Mouse (Mus musculus) embryonic facial prominence, embryonic 15.5 days (tissue): ENCODE results near the gene Ggt7. TPM values are rescaled to one million over a fixed set of nuclear protein-coding genes. Genes with fewer than 3 reads are reported as not detected.

Experiments
- ATAC-seq: fragments of 200-750 bp; cut with Nextera tagmentation; 2 replicates; pipeline ENCODE4 v1.8.0; 2017; ENCODE audit warnings: low read depth, moderate TSS enrichment; ENCODE audit not compliant: insufficient number of reproducible peaks, low FRiP score, low TSS enrichment
- H3K27ac ChIP-seq: fragments of 300-500 bp; sonication (generic); replicated peaks from 2 replicates; pipeline ENCODE4 v1.5.1; 2015; ENCODE audit warnings: mild to moderate bottlenecking, inconsistent platforms
- H3K27me3 ChIP-seq: fragments of 300-500 bp; sonication (generic); 2 replicates; pipeline ENCODE4 v1.6.1; 2015; ENCODE audit warnings: inconsistent platforms
- H3K36me3 ChIP-seq: fragments of 300-500 bp; sonication (generic); 2 replicates; pipeline ENCODE4 v1.6.1; 2015; ENCODE audit warnings: mild to moderate bottlenecking, inconsistent platforms
- H3K4me1 ChIP-seq: fragments of 300-500 bp; sonication (generic); 2 replicates; pipeline ENCODE4 v1.6.1; 2015; ENCODE audit warnings: inconsistent platforms
- H3K4me2 ChIP-seq: fragments of 300-500 bp; sonication (generic); replicated peaks from 2 replicates; pipeline ENCODE4 v1.6.1; 2015; ENCODE audit warnings: mild to moderate bottlenecking, inconsistent platforms
- H3K4me3 ChIP-seq: fragments of 300-500 bp; sonication (generic); replicated peaks from 2 replicates; pipeline ENCODE4 v1.5.1; 2015; ENCODE audit warnings: mild to moderate bottlenecking, inconsistent platforms
- H3K9ac ChIP-seq: fragments of 300-500 bp; sonication (generic); 2 replicates; pipeline ENCODE4 v1.6.1; 2015; ENCODE audit warnings: inconsistent platforms
- H3K9me3 ChIP-seq: fragments of 300-500 bp; sonication (generic); replicated peaks from 2 replicates; pipeline ENCODE4 v1.6.1; 2016; ENCODE audit warnings: inconsistent platforms
- WGBS: fragments of 180-500 bp; shearing (Covaris S2); methylation state at CpG from one replicate; pipeline ENCODE4 v1.1.7; 2015; 5-methylcytosine and 5-hydroxymethylcytosine counted together
- polyA plus RNA-seq: library from polyadenylated mRNA; unstranded; fragments of >200 nt; fragmentation: Nextera tagmentation; extraction: Ambion mirVana; gene quantifications from 2 replicates; pipeline ENCODE4 v1.2.1, GENCODE M21; 2015

The Ggt7 gene
- polyA plus RNA-seq, 1 experiment from 2014 or later: 17.8 TPM

DNA sequence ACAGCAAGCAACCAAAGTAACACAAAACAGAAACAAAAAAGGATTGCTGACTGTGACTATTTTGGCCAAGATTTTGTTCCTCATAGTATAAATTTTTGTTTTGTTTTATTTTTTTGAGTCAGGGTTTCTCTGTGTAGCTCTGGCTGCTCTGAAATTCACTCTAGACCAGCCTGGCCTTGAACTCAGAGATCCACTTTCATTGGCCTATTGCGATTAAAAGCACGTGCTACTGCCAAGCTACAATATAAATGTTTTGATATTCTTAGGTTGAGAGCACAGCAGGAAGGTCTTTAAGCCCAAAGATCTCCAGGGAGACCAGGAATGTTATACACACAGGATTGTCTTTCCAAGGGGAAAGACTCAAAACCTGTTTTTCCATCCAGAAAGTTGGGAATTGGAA lies 74.6 kb downstream of the Ggt7 start:
- no peak overlapping the region for H3K9ac ChIP-seq
- H3K9me3 ChIP-seq: no peaks in the 10 kb centered on the region
- H3K4me1 ChIP-seq: no peaks in the 10 kb centered on the region
- H3K4me3 ChIP-seq: no peak overlapping the region
- H3K27me3 ChIP-seq: no peaks in the 10 kb centered on the region
- H3K4me2 ChIP-seq: no peak overlapping the region
- ATAC-seq: no peak
- 54% methylated on average over 2 of the region's 2 CpGs for WGBS
- no peaks in the 10 kb centered on the region for H3K36me3 ChIP-seq
- peak overlapping the region; percentile 44; the same call in 1 of the 2 replicates for H3K27ac ChIP-seq

DNA sequence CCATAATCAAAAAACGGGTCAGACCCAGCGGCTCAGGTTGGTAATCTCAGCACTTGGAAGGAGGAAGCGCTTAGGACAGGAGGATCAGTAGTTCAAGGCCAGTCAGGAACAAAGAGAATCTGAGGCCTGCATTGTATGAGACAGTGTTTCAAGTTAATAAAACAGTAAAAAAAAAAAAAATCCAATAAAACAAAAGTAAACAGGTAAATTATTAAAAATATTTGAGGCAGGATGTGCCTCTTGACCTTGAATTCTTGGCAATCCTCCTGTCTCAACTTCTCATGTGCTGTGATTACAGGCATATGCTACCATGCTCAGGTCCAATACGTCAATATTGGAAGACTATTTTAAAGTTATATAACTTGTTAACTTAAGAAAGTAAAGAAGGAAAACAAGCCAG lies 75.1 kb downstream of the Ggt7 start:
- ATAC-seq: no peak
- WGBS: 75% methylated on average over 4 of the region's 4 CpGs
- H3K4me3 ChIP-seq: no peak overlapping the region
- H3K36me3 ChIP-seq: no peaks in the 10 kb centered on the region
- H3K9ac ChIP-seq: no peak overlapping the region
- H3K4me2 ChIP-seq: no peak overlapping the region
- no peaks in the 10 kb centered on the region for H3K27me3 ChIP-seq
- no peaks in the 10 kb centered on the region for H3K4me1 ChIP-seq
- no peaks in the 10 kb centered on the region for H3K9me3 ChIP-seq
- H3K27ac ChIP-seq: no peak overlapping the region

Other genes starting within 250 kb of the Ggt7 start
- 270 and 276 TPM in 2 replicates for gene Map1lc3a, start 241.9 kb downstream of the Ggt7 start, polyA plus RNA-seq
- gene Pigu, start 160.8 kb downstream of the Ggt7 start, polyA plus RNA-seq: 40.6 and 44.9 TPM in 2 replicates
- 22.8 and 26.0 TPM in 2 replicates for gene Trp53inp2, start 137.2 kb downstream of the Ggt7 start, polyA plus RNA-seq
- gene Ncoa6, start 44.3 kb downstream of the Ggt7 start, polyA plus RNA-seq: 16.9 and 19.9 TPM in 2 replicates
- gene Acss2, start 289 bp downstream of the Ggt7 start, polyA plus RNA-seq: 14.5 and 14.9 TPM in 2 replicates
- gene Gss, start 74.6 kb upstream of the Ggt7 start, polyA plus RNA-seq: 31.0 and 33.0 TPM in 2 replicates
- 1.7 and 2.2 TPM in 2 replicates for gene Myh7b, start 93.0 kb upstream of the Ggt7 start, polyA plus RNA-seq
- 131 and 137 TPM in 2 replicates for gene Trpc4ap, start 174.1 kb upstream of the Ggt7 start, polyA plus RNA-seq
- gene Edem2, start 211.2 kb upstream of the Ggt7 start, polyA plus RNA-seq: 38.3 and 39.4 TPM in 2 replicates
- not detected in 2 replicates for gene Gm17581, start 217.6 kb upstream of the Ggt7 start, polyA plus RNA-seq
- gene Procr, start 232.9 kb upstream of the Ggt7 start, polyA plus RNA-seq: 8.8 and 9.8 TPM in 2 replicates